Mouse (Mus musculus): ENCODE measurements around the gene Lce1a2.

GRCm38 (mm10) chr3:92694613-92695012 is 24.5 kb upstream of the Lce1a2 start:
- TF ChIP-seq CTCF (IDR thresholded peaks at IDR 0.05; ENCODE audit: low read depth, low read length) (no peak), POLR2A (IDR thresholded peaks at IDR 0.05; ENCODE audit: extremely low read depth, insufficient read depth, low read length) (no peak)

Data from liver, adult 2 months (tissue).